Mouse (Mus musculus) small intestine, adult 2 months (tissue): ENCODE results near the gene Gm20547.

Experiments used
- CTCF ChIP-seq: fragments of 200-500 bp; IDR thresholded peaks from 2 replicates; pipeline ENCODE4 v1.5.1; 2012; ENCODE audit warnings: low read depth, mild to moderate bottlenecking, control low read depth, inconsistent platforms, low read length, moderate library complexity, mixed read lengths; ENCODE audit not compliant: insufficient replicate concordance, insufficient read length; ENCODE audit errors: extremely low read depth
- POLR2A ChIP-seq: fragments of 200-500 bp; IDR thresholded peaks from 2 replicates; pipeline ENCODE4 v1.6.1; 2012; ENCODE audit warnings: low read depth, mild to moderate bottlenecking, control low read depth, inconsistent platforms, low read length, moderate library complexity

- TF ChIP-seq POLR2A (no peak), CTCF (no peak)
Observed at GRCm38 (mm10) chr17:34858670-34859069, 23.2 kb downstream of the Gm20547 start.
